Mouse (Mus musculus) MEL (cell line): ENCODE measurements around the gene Il18r1. TPM values are rescaled to one million over a fixed set of nuclear protein-coding genes. Genes with fewer than 3 reads are reported as not detected.

Experiments used
- DNase-seq: peaks from one replicate; pipeline ENCODE4 v3.0.0; 2011; ENCODE audit warnings: low read depth, low spot score
- H3K27ac ChIP-seq: 2 replicates; pipeline ENCODE4 v1.5.1; 2012; ENCODE audit warnings: low read depth, mild to moderate bottlenecking, control low read depth, low read length, moderate library complexity; ENCODE audit not compliant: control insufficient read depth
- H3K27me3 ChIP-seq, 2 experiments: fragments of 150-350 bp in 1 of 2; sonication (generic) in 1 of 2; 2 replicates each; pipeline ENCODE4 v1.6.1; 2012; ENCODE audit warnings: low read length in 2 of 2, mild to moderate bottlenecking in 2 of 2, improper control_type of control experiment in 1 of 2, moderate library complexity in 1 of 2; ENCODE audit not compliant: insufficient read depth in 2 of 2, control insufficient read depth in 1 of 2
- H3K36me3 ChIP-seq, 2 experiments: 2 replicates each; pipeline ENCODE4 v1.6.1; 2012 to 2014; ENCODE audit warnings: low read length in 2 of 2, improper control_type of control experiment in 1 of 2, inconsistent platforms in 1 of 2, mild to moderate bottlenecking in 1 of 2; ENCODE audit not compliant: insufficient read depth in 2 of 2, control insufficient read depth in 1 of 2
- H3K4me1 ChIP-seq, 2 experiments: fragments of 150-350 bp in 1 of 2; sonication (generic) in 1 of 2; 2 replicates each; pipeline ENCODE4 v1.6.1; 2012; ENCODE audit warnings: low read length in 2 of 2, improper control_type of control experiment in 1 of 2, mild to moderate bottlenecking in 1 of 2; ENCODE audit not compliant: insufficient read depth in 2 of 2, control insufficient read depth in 1 of 2
- H3K4me3 ChIP-seq, 2 experiments: fragments of 150-350 bp in 1 of 2; sonication (generic) in 1 of 2; 2 replicates each; pipeline ENCODE4 v1.5.1; 2012; ENCODE audit warnings: low read depth in 2 of 2, low read length in 2 of 2, mild to moderate bottlenecking in 2 of 2, moderate library complexity in 2 of 2, control low read depth in 1 of 2, improper control_type of control experiment in 1 of 2; ENCODE audit not compliant: control insufficient read depth in 1 of 2, insufficient read depth in 1 of 2
- H3K79me2 ChIP-seq: 2 replicates; pipeline ENCODE4 v1.6.1; 2012; ENCODE audit warnings: mild to moderate bottlenecking, low read length, moderate library complexity; ENCODE audit not compliant: control insufficient read depth, poor library complexity, insufficient read depth
- H3K9ac ChIP-seq: 2 replicates; pipeline ENCODE4 v1.6.1; 2012; ENCODE audit warnings: low read depth, mild to moderate bottlenecking, control low read depth, low read length, moderate library complexity; ENCODE audit not compliant: control insufficient read depth, poor library complexity, severe bottlenecking
- H3K9me3 ChIP-seq: fragments of 150-350 bp; sonication (generic); replicated peaks from 2 replicates; pipeline ENCODE4 v1.6.1; 2012; ENCODE audit warnings: mild to moderate bottlenecking, low read length, improper control_type of control experiment, moderate library complexity; ENCODE audit not compliant: insufficient read depth
- EP300 ChIP-seq, 2 experiments: IDR thresholded peaks; 2 replicates each; pipeline ENCODE4 v1.6.1; 2011; ENCODE audit warnings: improper control_type of control experiment in 2 of 2, low read length in 2 of 2, low read depth in 1 of 2, mild to moderate bottlenecking in 1 of 2
- GATA1 ChIP-seq: IDR thresholded peaks from 2 replicates; pipeline ENCODE4 v1.6.1; 2011; ENCODE audit warnings: low read depth, low read length, improper control_type of control experiment
- HCFC1 ChIP-seq: IDR thresholded peaks from 2 replicates; pipeline ENCODE4 v1.6.1; 2012; ENCODE audit warnings: low read depth, mild to moderate bottlenecking, inconsistent platforms, low read length, improper control_type of control experiment, moderate library complexity
- MEF2A ChIP-seq: IDR thresholded peaks from 2 replicates; pipeline ENCODE4 v1.6.1; 2014; ENCODE audit warnings: low read depth, mild to moderate bottlenecking, inconsistent platforms, low read length, improper control_type of control experiment; ENCODE audit not compliant: poor library complexity, insufficient replicate concordance, severe bottlenecking; ENCODE audit errors: extremely low read depth
- MYC ChIP-seq: IDR thresholded peaks from 2 replicates; pipeline ENCODE4 v1.6.1; 2011; ENCODE audit warnings: low read depth, mild to moderate bottlenecking, low read length, improper control_type of control experiment, moderate library complexity
- POLR2AphosphoS2 ChIP-seq: IDR thresholded peaks from 2 replicates; pipeline ENCODE4 v1.6.1; 2011; ENCODE audit warnings: low read length, improper control_type of control experiment
- RAD21 ChIP-seq: IDR thresholded peaks from 2 replicates; pipeline ENCODE4 v1.6.1; 2011; ENCODE audit warnings: mild to moderate bottlenecking, low read depth, low read length, improper control_type of control experiment
- SMC3 ChIP-seq: IDR thresholded peaks from 2 replicates; pipeline ENCODE4 v1.6.1; 2011; ENCODE audit warnings: low read depth, low read length, improper control_type of control experiment
- TAL1 ChIP-seq: IDR thresholded peaks from 2 replicates; pipeline ENCODE4 v1.6.1; 2012; ENCODE audit warnings: mild to moderate bottlenecking, inconsistent platforms, low read length, moderate library complexity, mixed read lengths
- TCF12 ChIP-seq: IDR thresholded peaks from 2 replicates; pipeline ENCODE4 v1.6.1; 2014; ENCODE audit warnings: low read depth, mild to moderate bottlenecking, inconsistent platforms, low read length, improper control_type of control experiment, moderate library complexity
- USF2 ChIP-seq, 2 experiments: IDR thresholded peaks; 2 replicates each; pipeline ENCODE4 v1.6.1; 2011 to 2012; ENCODE audit warnings: improper control_type of control experiment in 2 of 2, low read length in 2 of 2, borderline replicate concordance in 1 of 2, inconsistent platforms in 1 of 2, low read depth in 1 of 2, mild to moderate bottlenecking in 1 of 2; ENCODE audit not compliant: insufficient read depth in 1 of 2
- ZC3H11A ChIP-seq: IDR thresholded peaks from 2 replicates; pipeline ENCODE4 v1.6.1; 2012; ENCODE audit warnings: low read depth, mild to moderate bottlenecking, inconsistent platforms, low read length, improper control_type of control experiment
- polyA plus RNA-seq, 2 experiments: library from polyadenylated mRNA; stranded (reverse) in 1 of 2; unstranded in 1 of 2; fragments of >175 nt in 1 of 2; fragments of >200 nt in 1 of 2; gene quantifications; 2 replicates each; pipeline versions ENCODE4 v1.2.1 to v1.2.4; 2012; ENCODE audit warnings: low replicate concordance in 2 of 2, low read depth in 1 of 2; ENCODE audit not compliant: insufficient read length in 2 of 2, insufficient read depth in 1 of 2, missing spikeins in 1 of 2
- total RNA-seq: library from RNA; depleted of rRNA; stranded (reverse); fragments of 300-350 nt; gene quantifications from 2 replicates; pipeline ENCODE4 v1.2.3, GENCODE M21; 2012

Gene Il18r1
- total and polyA plus RNA-seq, 3 experiments, result 0.08 to 0.10 TPM; not detected in 1

- peaks cover 0 to 1% of the 10 kb centered on the region in 2 experiments; a peak in 1 of 4 replicates for H3K27me3 ChIP-seq
- H3K4me1 ChIP-seq, result no peaks in the 10 kb centered on the region
- no peak overlapping the region for H3K27ac ChIP-seq
- no peak overlapping the region for H3K4me3 ChIP-seq
- no peak for TF ChIP-seq EP300 (IDR thresholded peaks at IDR 0.05; ENCODE audit: low read depth in 1 of 2, low read length in 2 of 2)
- TF ChIP-seq TAL1, result no peak
- no peak for TF ChIP-seq USF2 (IDR thresholded peaks at IDR 0.05; ENCODE audit: borderline replicate concordance in 1 of 2, insufficient read depth in 1 of 2, low read depth in 1 of 2, low read length in 2 of 2)
- TF ChIP-seq TCF12, result no peak
- TF ChIP-seq POLR2AphosphoS2, result no peak
- no peaks in the 10 kb centered on the region for H3K36me3 ChIP-seq
- no peaks in the 10 kb centered on the region for H3K9me3 ChIP-seq
- H3K9ac ChIP-seq, result no peak overlapping the region
- DNase-seq, result no peak
- no peaks in the 10 kb centered on the region for H3K79me2 ChIP-seq
These were observed 35.8 kb downstream of the Il18r1 start for GRCm38 (mm10) chr1:40501126-40501525.

- no peaks in the 10 kb centered on the region for H3K4me1 ChIP-seq
- TF ChIP-seq RAD21, result no peak
- TF ChIP-seq ZC3H11A, result no peak
- TF ChIP-seq USF2 (IDR thresholded peaks at IDR 0.05; ENCODE audit: borderline replicate concordance in 1 of 2, insufficient read depth in 1 of 2, low read depth in 1 of 2, low read length in 2 of 2), result no peak
- no peak for TF ChIP-seq MEF2A
- TF ChIP-seq MYC, result no peak
- TF ChIP-seq SMC3, result no peak
- no peak for TF ChIP-seq GATA1
- TF ChIP-seq EP300 (IDR thresholded peaks at IDR 0.05; ENCODE audit: low read depth in 1 of 2, low read length in 2 of 2), result no peak
- no peak for TF ChIP-seq POLR2AphosphoS2
- TF ChIP-seq HCFC1, result no peak
- TF ChIP-seq, all 39 proteins: peak for 0
- Histone ChIP-seq H3K9me3 (no peaks in the 10 kb centered on the region), H3K27me3 (peaks cover 0 to 1% of the 10 kb centered on the region in 2 experiments; a peak in 1 of 4 replicates), H3K9ac (no peak overlapping the region), H3K36me3 (no peaks in the 10 kb centered on the region), H3K79me2 (no peaks in the 10 kb centered on the region), H3K4me3 (no peak overlapping the region), H3K27ac (no peak overlapping the region)
- no peak for DNase-seq
These were observed 36.4 kb downstream of the Il18r1 start for GRCm38 (mm10) chr1:40501546-40502398.
